22 mouse cellular contexts compared by ENCODE assay signal in the genomic region with DNA sequence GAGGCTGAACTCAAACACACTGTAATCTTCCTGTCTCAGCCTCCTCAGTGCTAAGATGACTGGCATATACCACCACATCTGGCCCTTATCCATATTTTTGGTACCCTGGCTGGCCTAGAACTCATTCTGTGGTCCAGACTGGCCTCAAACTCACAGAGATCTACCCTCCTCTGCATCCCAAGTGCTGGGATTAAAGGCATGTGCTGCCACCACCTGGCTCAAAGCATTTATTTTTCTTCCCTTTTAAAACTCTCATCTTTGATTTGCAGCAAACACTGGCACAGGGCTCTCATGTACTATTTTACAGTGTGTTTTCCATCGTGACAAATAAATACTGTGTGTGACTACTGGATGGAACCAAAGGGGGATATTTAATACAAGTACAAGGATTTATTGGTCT. TPM values are rescaled to one million over a fixed set of nuclear protein-coding genes. Genes with fewer than 3 reads are reported as not detected.
DNase-seq lines count a peak whose midpoint lies in the region; ATAC-seq and TF ChIP-seq lines count a peak whose summit lies in the region.
"Had no signal": no experiment of that assay in that cellular context is flagged by ENCODE, and none has a peak within 500 bp of the region (broad histone marks: within the 10 kb centered on the region; RNA-seq: fewer than 3 reads in every experiment).

No protein-coding gene starts in this region.

- no peaks in the 10 kb centered on the region for H3K79me2 ChIP-seq in CH12.LX (replicated peaks; ENCODE audit: control insufficient read depth, extremely low read depth, insufficient read depth, poor library complexity, severe bottlenecking)

- no peak overlapping the region for H3K4me3 ChIP-seq in heart, embryonic 11.5 days (ENCODE audit: low read depth, low read length)
- no peak overlapping the region for H3K4me3 ChIP-seq in liver, embryonic 14.5 days (ENCODE audit: insufficient read depth in 1 of 2, low read depth in 2 of 2, low read length in 2 of 2)
- H3K4me3 ChIP-seq in liver, embryonic 11.5 days (ENCODE audit: low read depth, low read length): no peak overlapping the region
- no peak overlapping the region for H3K4me3 ChIP-seq in CH12.LX (replicated peaks in 1 of 3; ENCODE audit: low read depth in 2 of 3, low read length in 2 of 3, poor library complexity in 1 of 3)
- H3K4me3 ChIP-seq: forebrain, embryonic 12.5 days; myocyte had no signal

- H3K36me3 ChIP-seq in heart, embryonic 11.5 days (ENCODE audit: control insufficient read depth, insufficient read depth, low read length): peaks cover 7% of the 10 kb centered on the region
- no peaks in the 10 kb centered on the region for H3K36me3 ChIP-seq in liver, embryonic 14.5 days (replicated peaks; ENCODE audit: control insufficient read depth, insufficient read depth, low read depth)
- H3K36me3 ChIP-seq in liver, embryonic 11.5 days (ENCODE audit: control insufficient read depth, insufficient read depth, low read length): no peaks in the 10 kb centered on the region; the same call in 1 of the 2 replicates
- H3K36me3 ChIP-seq in CH12.LX (replicated peaks in 1 of 2; ENCODE audit: control insufficient read depth in 1 of 2, insufficient read depth in 1 of 2, low read length in 1 of 2): peaks cover 15 to 35% of the 10 kb centered on the region in 2 experiments

- TF ChIP-seq POLR2A in CH12.LX (IDR thresholded peaks at IDR 0.05; ENCODE audit: low read depth, low read length): no peak
- no peak for TF ChIP-seq POLR2A in brain, embryonic 14.5 days (IDR thresholded peaks at IDR 0.05; ENCODE audit: borderline replicate concordance, extremely low read depth, insufficient read depth, insufficient read length, poor library complexity, severe bottlenecking)

- DNase-seq in heart, adult 11 months: peak; percentile 36
- no peak for DNase-seq in liver, embryonic 14.5 days (ENCODE audit: low read depth in 3 of 3, low spot score in 3 of 3)
- DNase-seq in liver, embryonic 11.5 days (ENCODE audit: low spot score): no peak
- DNase-seq in CH12.LX (ENCODE audit: extremely low read depth): no peak
- DNase-seq in brain, embryonic 14.5 days (ENCODE audit: low read depth): peak; percentile 13
- DNase-seq in kidney, postnatal 25 days: no peak
- DNase-seq: cerebellum, adult 11-12 months; embryo, embryonic 11 days; kidney, postnatal 10 days; liver; lung, postnatal 4 days; thymus, postnatal 25 days had no signal

- dilution Hi-C loops in CH12.LX (cut with MboI; ENCODE audit: extremely low pct_ligation_motif_present, extremely low pct_unique_long_range_greater_than_20kb, low sequenced_read_pairs): no loop called here

- H3K4me1 ChIP-seq in heart, embryonic 11.5 days (ENCODE audit: control insufficient read depth, insufficient read depth, low read length): no peaks in the 10 kb centered on the region
- peaks cover 3 to 6% of the 10 kb centered on the region in 2 experiments; a peak in 3 of 4 replicates for H3K4me1 ChIP-seq in liver, embryonic 14.5 days (replicated peaks; ENCODE audit: control insufficient read depth in 2 of 2, insufficient read depth in 2 of 2, low read length in 1 of 2)
- H3K4me1 ChIP-seq in liver, embryonic 11.5 days (replicated peaks; ENCODE audit: control insufficient read depth, insufficient read depth, low read length): peaks cover 4% of the 10 kb centered on the region; the same call in 1 of the 2 replicates
- H3K4me1 ChIP-seq in CH12.LX (ENCODE audit: control insufficient read depth in 1 of 2, insufficient read depth in 2 of 2): no peaks in the 10 kb centered on the region
- H3K4me1 ChIP-seq: forebrain, embryonic 12.5 days had no signal

- TF ChIP-seq EP300 in liver, embryonic 14.5 days (IDR thresholded peaks at IDR 0.05; ENCODE audit: low read depth): no peak
- no peak for TF ChIP-seq EP300 in CH12.LX (IDR thresholded peaks at IDR 0.05; ENCODE audit: low read length)

- H3K9ac ChIP-seq in heart, embryonic 11.5 days (ENCODE audit: low read depth, low read length): no peak overlapping the region
- no peak overlapping the region for H3K9ac ChIP-seq in liver, embryonic 14.5 days (replicated peaks)
- H3K9ac ChIP-seq in liver, embryonic 11.5 days (ENCODE audit: low read depth, low read length): no peak overlapping the region
- no peak overlapping the region for H3K9ac ChIP-seq in CH12.LX (ENCODE audit: insufficient read depth, low read depth)
- H3K9ac ChIP-seq: forebrain, embryonic 12.5 days had no signal

- no peak overlapping the region for H3K27ac ChIP-seq in heart, embryonic 11.5 days (ENCODE audit: low read depth, low read length)
- no peak overlapping the region for H3K27ac ChIP-seq in liver, embryonic 14.5 days
- H3K27ac ChIP-seq in liver, embryonic 11.5 days (ENCODE audit: low read depth, low read length): no peak overlapping the region
- H3K27ac ChIP-seq in CH12.LX (ENCODE audit: insufficient read depth, low read depth): no peak overlapping the region
- H3K27ac ChIP-seq: forebrain, embryonic 12.5 days had no signal

- in situ Hi-C loops in CH12.LX (cut with MboI; ENCODE audit: low pct_ligation_motif_present, low pct_unique_long_range_greater_than_20kb, low sequenced_read_pairs): no loop called here

- no peak overlapping the region for H3K4me2 ChIP-seq in heart, embryonic 11.5 days
- H3K4me2 ChIP-seq in liver, embryonic 14.5 days (ENCODE audit: low read depth): no peak overlapping the region
- H3K4me2 ChIP-seq in liver, embryonic 11.5 days: no peak overlapping the region
- no peak overlapping the region for H3K4me2 ChIP-seq in CH12.LX (ENCODE audit: insufficient read depth, low read depth, poor library complexity, severe bottlenecking)
- H3K4me2 ChIP-seq: forebrain, embryonic 12.5 days; midbrain, embryonic 11.5 days had no signal

- no peaks in the 10 kb centered on the region for H3K27me3 ChIP-seq in heart, embryonic 11.5 days (ENCODE audit: control insufficient read depth, insufficient read depth, low read length)
- no peaks in the 10 kb centered on the region for H3K27me3 ChIP-seq in liver, embryonic 14.5 days (ENCODE audit: control insufficient read depth, insufficient read depth, low read length)
- H3K27me3 ChIP-seq in liver, embryonic 11.5 days (replicated peaks; ENCODE audit: control insufficient read depth, insufficient read depth, low read length): no peaks in the 10 kb centered on the region
- H3K27me3 ChIP-seq in CH12.LX (replicated peaks): no peaks in the 10 kb centered on the region
- H3K27me3 ChIP-seq: forebrain, embryonic 12.5 days had no signal

- ATAC-seq in heart, embryonic 11.5 days (replicated peaks; ENCODE audit: insufficient number of reproducible peaks, low FRiP score, low TSS enrichment): no peak
- ATAC-seq in liver, embryonic 14.5 days (ENCODE audit: insufficient read depth): no peak
- ATAC-seq in liver, embryonic 11.5 days (replicated peaks; ENCODE audit: low FRiP score): no peak
- ATAC-seq: activated CD4-positive, CD25-positive, alpha-beta regulatory T cell, adult 4 months; CD4-positive, CD25-positive, alpha-beta regulatory T cell, adult 4 months had no signal

- TF ChIP-seq CTCF in liver, embryonic 14.5 days (IDR thresholded peaks at IDR 0.05; ENCODE audit: low read depth): 0 out of 2 replicates have a peak, but pooled peaks have one; percentile 26
- TF ChIP-seq CTCF in CH12.LX (conservative IDR thresholded peaks at IDR 0.05 in 1 of 2, IDR thresholded peaks at IDR 0.05 in 1 of 2; ENCODE audit: low read depth in 2 of 2, low read length in 2 of 2): peak in 1 of 2 experiments; percentile 47; a peak in 2 of 4 replicates
- no peak for TF ChIP-seq CTCF in brain, embryonic 14.5 days (IDR thresholded peaks at IDR 0.05; ENCODE audit: borderline replicate concordance, extremely low read depth, insufficient read depth, insufficient read length)

- H3K9me3 ChIP-seq in heart, embryonic 11.5 days (replicated peaks; ENCODE audit: control insufficient read depth, low read length): no peaks in the 10 kb centered on the region
- H3K9me3 ChIP-seq in liver, embryonic 14.5 days (ENCODE audit: control insufficient read depth, low read length): no peaks in the 10 kb centered on the region
- no peaks in the 10 kb centered on the region for H3K9me3 ChIP-seq in liver, embryonic 11.5 days (ENCODE audit: control insufficient read depth, low read length)
- H3K9me3 ChIP-seq in CH12.LX (replicated peaks; ENCODE audit: low read length): no peaks in the 10 kb centered on the region
- H3K9me3 ChIP-seq: forebrain, embryonic 12.5 days had no signal

- TF ChIP-seq RAD21 in CH12.LX (IDR thresholded peaks at IDR 0.05; ENCODE audit: low read depth, low read length): peak; percentile 34

- WGBS in heart, embryonic 11.5 days (ENCODE audit: insufficient replicate concordance): 89% methylated on average over 1 of the region's 1 CpGs
- 67% methylated on average over 1 of the region's 1 CpGs for WGBS in liver, embryonic 14.5 days (ENCODE audit: insufficient replicate concordance)
- 71% methylated on average over 1 of the region's 1 CpGs for WGBS in liver, embryonic 11.5 days

TF ChIP-seq in CH12.LX, 34 proteins besides CTCF, POLR2A, EP300 and RAD21:
- no peak for TF ChIP-seq ZC3H11A (IDR thresholded peaks at IDR 0.05; ENCODE audit: low read depth, low read length)
- no peak for TF ChIP-seq JUN (IDR thresholded peaks at IDR 0.05; ENCODE audit: insufficient read depth, low read depth, low read length)
- TF ChIP-seq ZKSCAN1 (IDR thresholded peaks at IDR 0.05; ENCODE audit: borderline replicate concordance, low read depth, low read length): no peak
- TF ChIP-seq JUND (conservative IDR thresholded peaks at IDR 0.05; ENCODE audit: low read depth, low read length): no peak
- no peak for TF ChIP-seq IRF4 (IDR thresholded peaks at IDR 0.05; ENCODE audit: low read depth, low read length)
- TF ChIP-seq KAT2A (IDR thresholded peaks at IDR 0.05; ENCODE audit: insufficient replicate concordance, low read length): no peak

RNA-seq across cellular contexts. Expression of a gene that starts 29.0 kb away (rescaled TPM):
- polyA plus RNA-seq in heart, embryonic 11.5 days (2014; fragmentation: Nextera tagmentation; extraction: Ambion mirVana): not detected in 2 replicates
- polyA plus RNA-seq in liver, embryonic 14.5 days (2012; rRNA removed): 0.02 TPM in 2 replicates
- not detected in 2 replicates for polyA plus RNA-seq in liver, embryonic 14.5 days (2014; fragmentation: Nextera tagmentation; extraction: Ambion mirVana)
- polyA plus RNA-seq in liver, embryonic 11.5 days (2014; fragmentation: Nextera tagmentation; extraction: Ambion mirVana): not detected in 2 replicates
- total RNA-seq in CH12.LX (2012; rRNA removed) (not detected in 2 replicates), CH12.LX (2014; rRNA removed) (not detected in 2 replicates)
- polyA plus RNA-seq in CH12.LX (2012; ENCODE audit: insufficient read length, low read depth): not detected in 2 replicates
- polyA plus RNA-seq in brain, embryonic 14.5 days (2012; rRNA removed): 0.08 and 0.18 TPM in 2 replicates
- total RNA-seq: gastrocnemius, adult 18-20 months; heart, postnatal 25 days had no signal
- polyA plus RNA-seq: activated CD4-positive, CD25-positive, alpha-beta regulatory T cell, adult 4 months; CD4-positive, CD25-positive, alpha-beta regulatory T cell, adult 4 months; midbrain, embryonic 11.5 days; myocyte; spleen, adult 2 months; stomach, embryonic 16.5 days had no signal

Comparison
In these comparisons a context has a peak if more than half of its experiments do, and no peak if none do; other contexts are left out.
1. DNase-seq: peak in heart, adult 11 months (single experiment) and brain, embryonic 14.5 days (single experiment); none in liver, embryonic 14.5 days (0 of 3), liver, embryonic 11.5 days (single experiment), CH12.LX (single experiment) and kidney, postnatal 25 days (0 of 2).